Mouse (Mus musculus) lung, postnatal 0 days (tissue): ENCODE results near the gene Prkcb. TPM values are rescaled to one million over a fixed set of nuclear protein-coding genes. Genes with fewer than 3 reads are reported as not detected.
"Not testable (repeated sequence)": the region's sequence is repeated elsewhere in the genome, so short reads cannot be mapped to it uniquely, and the experiment has no call there.

Source experiments
- ATAC-seq: fragments of 200-750 bp; cut with Nextera tagmentation; 2 replicates; pipeline ENCODE4 v1.8.0; 2017; ENCODE audit warnings: moderate library complexity
- DNase-seq: peaks from one replicate; pipeline ENCODE4 v3.0.0-alpha.2; 2016; ENCODE audit warnings: low spot score
- H3K27ac ChIP-seq: fragments of 300-500 bp; sonication (generic); 2 replicates; pipeline ENCODE4 v1.5.1; 2014; ENCODE audit warnings: antibody characterized with exemption, mild to moderate bottlenecking, low read length, mixed read lengths
- H3K27me3 ChIP-seq: fragments of 300-500 bp; sonication (generic); replicated peaks from 2 replicates; pipeline ENCODE4 v1.6.1; 2014; ENCODE audit warnings: low read length, mixed read lengths; ENCODE audit not compliant: insufficient read depth
- H3K36me3 ChIP-seq: fragments of 300-500 bp; sonication (generic); 2 replicates; pipeline ENCODE4 v1.6.1; 2014; ENCODE audit warnings: low read length, mixed read lengths; ENCODE audit not compliant: insufficient read depth
- H3K4me1 ChIP-seq: fragments of 300-500 bp; sonication (generic); 2 replicates; pipeline ENCODE4 v1.6.1; 2014; ENCODE audit warnings: antibody characterized with exemption, low read depth, low read length, mixed read lengths; ENCODE audit not compliant: insufficient read depth
- H3K4me2 ChIP-seq: fragments of 300-500 bp; sonication (generic); replicated peaks from 2 replicates; pipeline ENCODE4 v1.6.1; 2014; ENCODE audit warnings: low read depth, mild to moderate bottlenecking, low read length, moderate library complexity, mixed read lengths
- H3K4me3 ChIP-seq: fragments of 300-500 bp; sonication (generic); 2 replicates; pipeline ENCODE4 v1.5.1; 2014; ENCODE audit warnings: low read depth, low read length
- H3K9ac ChIP-seq: fragments of 300-500 bp; sonication (generic); replicated peaks from 2 replicates; pipeline ENCODE4 v1.6.1; 2014; ENCODE audit warnings: low read depth, mild to moderate bottlenecking
- H3K9me3 ChIP-seq: fragments of 300-500 bp; sonication (generic); 2 replicates; pipeline ENCODE4 v1.6.1; 2016; ENCODE audit warnings: low read length, mixed read lengths
- CTCF ChIP-seq: IDR thresholded peaks from 2 replicates; pipeline ENCODE4 v1.5.1; 2016; ENCODE audit warnings: antibody characterized with exemption, mild to moderate bottlenecking
- EP300 ChIP-seq: IDR thresholded peaks from 2 replicates; pipeline ENCODE4 v1.6.1; 2016; ENCODE audit warnings: antibody characterized with exemption, mild to moderate bottlenecking, control low read depth
- WGBS: fragments of 180-500 bp; shearing (Covaris S2); extraction: QIAGEN DNeasy Blood & Tissue Kit; methylation state at CpG from one replicate; pipeline ENCODE4 v1.1.7; 2014; 5-methylcytosine and 5-hydroxymethylcytosine counted together
- polyA plus RNA-seq: library from polyadenylated mRNA; unstranded; fragments of >200 nt; fragmentation: Nextera tagmentation; extraction: Ambion mirVana; gene quantifications from 2 replicates; pipeline ENCODE4 v1.2.1, GENCODE M21; 2015

The Prkcb gene
- polyA plus RNA-seq, result 2.2 and 2.3 TPM in 2 replicates

DNA sequence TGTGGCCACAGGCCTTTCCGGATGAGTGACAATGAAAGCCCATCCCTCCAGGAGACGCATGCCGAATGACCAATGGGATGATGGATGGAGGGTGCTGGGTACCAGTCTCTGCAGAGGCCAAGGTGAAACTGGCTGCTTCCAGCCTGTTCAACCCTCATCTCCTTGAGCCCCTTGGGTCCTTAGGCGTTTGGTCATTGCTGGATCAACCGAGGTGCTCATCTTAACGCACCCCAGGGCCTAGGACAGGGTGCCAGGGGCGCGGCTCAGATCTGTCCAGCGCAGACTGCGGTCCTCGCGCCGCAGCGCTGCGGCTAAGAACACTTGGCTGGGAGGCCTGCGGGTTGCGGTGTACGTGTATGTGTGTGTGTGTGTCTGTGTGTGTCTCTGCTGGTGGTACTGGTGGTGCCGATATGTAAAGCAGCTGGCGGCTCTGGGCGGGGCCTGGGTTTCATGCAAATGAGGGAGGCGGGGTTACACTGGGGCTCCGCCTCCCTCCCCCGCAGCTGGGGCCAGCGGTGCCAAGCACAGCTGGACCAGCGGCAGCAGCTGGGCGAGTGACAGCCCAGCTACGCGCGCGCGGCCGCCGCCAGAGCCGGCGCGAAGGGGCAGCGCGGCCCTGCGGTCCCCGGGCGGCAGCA lies at the start of gene Prkcb:
TSS of gene Prkcb (plus strand) at position 147 of the 638 bp plus-strand sequence.
- no peak within 1 kb of the TSS for H3K9ac ChIP-seq
- 10% methylated on average over 26 of the region's 42 CpGs for WGBS
- no peaks in the 10 kb centered on the region for H3K36me3 ChIP-seq
- ATAC-seq (peak; percentile 90), DNase-seq (peak; percentile 71)
- H3K4me2 ChIP-seq, result peak within 1 kb of the TSS; percentile 86
- no peaks in the 10 kb centered on the region; the same call in 1 of the 2 replicates for H3K4me1 ChIP-seq
- H3K27ac ChIP-seq, result no peak within 1 kb of the TSS
- TF ChIP-seq CTCF (no peak), EP300 (no peak)
- peaks cover 23% of the 10 kb centered on the region; the same call in 1 of the 2 replicates for H3K27me3 ChIP-seq
- H3K4me3 ChIP-seq, result peak within 1 kb of the TSS; percentile 46
- no peaks in the 10 kb centered on the region for H3K9me3 ChIP-seq

DNA sequence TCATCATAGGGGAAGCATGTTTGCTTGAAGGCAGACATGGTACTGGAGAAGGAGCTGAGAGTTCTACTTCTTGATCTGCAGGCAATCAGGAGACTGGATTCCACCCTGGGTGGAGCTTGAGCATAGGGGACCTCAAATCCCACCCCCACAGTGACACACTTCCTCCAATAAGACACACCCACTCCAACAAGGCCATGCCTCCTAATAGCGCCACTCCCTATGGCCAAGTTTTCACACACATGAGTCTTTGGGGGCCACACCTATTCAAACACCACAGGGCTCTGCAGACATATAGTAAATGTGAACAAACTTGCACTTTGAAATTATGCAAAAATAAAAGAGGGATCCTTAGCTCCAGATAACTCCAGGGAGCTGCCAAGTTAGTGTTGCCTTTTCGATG lies 49.6 kb upstream of the Prkcb start:
- Histone ChIP-seq H3K4me2 (no peak overlapping the region), H3K9ac (no peak overlapping the region), H3K4me3 (no peak overlapping the region), H3K9me3 (no peaks in the 10 kb centered on the region), H3K27ac (no peak overlapping the region), H3K27me3 (no peaks in the 10 kb centered on the region), H3K4me1 (no peaks in the 10 kb centered on the region), H3K36me3 (no peaks in the 10 kb centered on the region)
- no peak for DNase-seq
- ATAC-seq, result no peak
- 85% methylated on average over 2 of the region's 2 CpGs for WGBS
- TF ChIP-seq EP300, result no peak

DNA sequence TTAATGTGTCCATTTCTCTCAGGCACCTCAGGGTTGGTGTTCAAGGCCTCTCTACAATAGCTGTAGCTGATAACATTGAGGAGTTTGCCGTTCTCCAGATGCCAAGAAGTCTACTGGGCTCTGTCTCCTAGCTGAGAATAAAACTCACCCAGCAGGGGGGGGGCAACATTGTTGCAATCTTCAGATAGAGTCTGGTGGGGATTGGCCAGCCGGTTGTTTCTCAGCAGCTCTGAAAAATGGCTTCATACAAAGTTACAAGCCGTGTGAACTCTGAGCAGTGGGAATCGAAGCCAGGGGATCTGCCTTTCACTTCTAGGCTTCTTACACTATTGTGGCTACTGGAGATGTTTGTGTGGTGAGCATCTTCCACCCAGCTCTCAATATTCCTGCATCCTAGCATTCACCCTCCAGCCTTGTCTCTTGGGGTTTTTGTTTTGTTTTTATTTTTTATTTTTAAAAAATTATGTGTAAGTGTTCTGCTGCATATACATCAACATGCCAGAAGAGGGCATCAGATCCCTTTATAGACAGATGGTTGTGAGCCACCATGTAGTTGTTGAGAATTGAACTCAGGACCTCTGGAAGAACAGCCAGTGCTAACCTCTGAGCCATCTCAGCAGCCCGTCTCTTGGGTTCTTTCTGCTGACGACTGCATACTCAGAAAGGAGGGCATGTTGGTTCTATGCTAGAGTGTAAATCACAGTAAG lies 48.0 kb upstream of the Prkcb start:
- Histone ChIP-seq H3K4me3 (no peak overlapping the region), H3K4me2 (no peak overlapping the region), H3K27me3 (no peaks in the 10 kb centered on the region), H3K27ac (no peak overlapping the region), H3K36me3 (no peaks in the 10 kb centered on the region), H3K9ac (no peak overlapping the region), H3K4me1 (no peaks in the 10 kb centered on the region), H3K9me3 (no peaks in the 10 kb centered on the region)
- no peak for DNase-seq
- WGBS, result 66% methylated on average over 6 of the region's 6 CpGs
- no peak for TF ChIP-seq EP300
- TF ChIP-seq CTCF, result no peak
- ATAC-seq, result no peak

DNA sequence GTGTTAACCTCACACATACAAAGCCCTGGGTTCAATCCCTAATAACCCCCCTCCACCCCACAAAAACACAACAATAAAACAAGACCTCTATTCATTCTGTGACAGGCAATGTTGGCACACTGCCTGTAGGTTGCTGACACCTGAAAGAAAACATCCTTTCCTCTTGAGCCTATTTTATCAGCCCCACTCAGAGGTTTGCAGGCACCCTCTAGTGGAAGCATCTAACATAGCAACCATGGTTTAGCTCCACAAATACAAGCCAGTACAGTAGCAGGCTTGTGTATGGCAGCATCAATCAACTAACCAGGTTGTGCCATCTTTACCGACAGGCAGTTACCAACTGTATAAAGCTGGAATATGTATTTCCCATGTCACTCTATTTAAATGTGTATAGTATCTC lies 46.3 kb upstream of the Prkcb start:
- H3K4me2 ChIP-seq, result no peak overlapping the region
- DNase-seq (peak; percentile 44), ATAC-seq (no peak)
- TF ChIP-seq EP300 (no peak), CTCF (peak; percentile 82)
- H3K27ac ChIP-seq, result no peak overlapping the region
- H3K4me3 ChIP-seq, result no peak overlapping the region
- 41% methylated on average over 1 of the region's 1 CpGs for WGBS
- H3K27me3 ChIP-seq, result no peaks in the 10 kb centered on the region
- no peaks in the 10 kb centered on the region for H3K9me3 ChIP-seq
- no peaks in the 10 kb centered on the region for H3K36me3 ChIP-seq
- no peak overlapping the region for H3K9ac ChIP-seq
- no peaks in the 10 kb centered on the region for H3K4me1 ChIP-seq

DNA sequence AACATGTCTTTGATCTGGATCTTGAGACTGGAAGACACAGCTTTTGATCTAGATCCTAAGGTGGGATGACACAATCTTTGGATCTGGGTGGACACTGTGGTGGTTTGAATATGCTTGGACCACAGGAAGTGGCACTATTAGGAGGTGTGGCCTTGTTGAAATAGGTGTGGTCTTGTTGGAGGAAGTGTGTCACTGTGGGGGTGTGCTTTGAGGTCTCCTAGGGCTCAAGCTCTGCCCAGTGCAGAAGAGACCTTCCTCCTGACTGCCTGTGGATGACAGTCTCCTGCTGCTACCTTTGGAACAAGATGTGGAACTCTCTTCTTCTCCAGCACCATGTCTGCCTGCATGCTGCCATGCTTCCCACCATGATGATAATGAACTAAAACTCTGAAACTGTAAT lies 45.8 kb upstream of the Prkcb start:
- not testable (repeated sequence) for DNase-seq

GRCm38 (mm10) chr7:122244166-122244565 lies 44.4 kb upstream of the Prkcb start:
- H3K9ac ChIP-seq, result no peak overlapping the region
- H3K27ac ChIP-seq, result no peak overlapping the region
- no peaks in the 10 kb centered on the region for H3K27me3 ChIP-seq
- H3K9me3 ChIP-seq, result no peaks in the 10 kb centered on the region
- ATAC-seq (no peak), DNase-seq (no peak)
- no peaks in the 10 kb centered on the region for H3K36me3 ChIP-seq
- WGBS, result 49% methylated on average over 7 of the region's 7 CpGs
- TF ChIP-seq EP300 (no peak), CTCF (no peak)
- H3K4me2 ChIP-seq, result no peak overlapping the region
- no peaks in the 10 kb centered on the region for H3K4me1 ChIP-seq
- H3K4me3 ChIP-seq, result no peak overlapping the region

More for the DNA sequence above, 45.8 kb upstream of the Prkcb start:
- not testable (repeated sequence) for H3K4me2 ChIP-seq, H3K27me3 ChIP-seq, H3K9ac ChIP-seq, H3K9me3 ChIP-seq, ATAC-seq, H3K4me3 ChIP-seq, H3K27ac ChIP-seq, H3K36me3 ChIP-seq, H3K4me1 ChIP-seq
